Mouse (Mus musculus) layer of hippocampus, postnatal 36 days (tissue): ENCODE measurements around the gene Itgb1bp1. TPM values are rescaled to one million over a fixed set of nuclear protein-coding genes. Genes with fewer than 3 reads are reported as not detected.
A peak's percentile ranks its signal among the peaks of the same experiment; 100 is the strongest.

Experiments used
- DNase-seq, 2 experiments: peaks; one replicate each; pipeline ENCODE4 v3.0.0; 2022
- total RNA-seq, 2 experiments: library from RNA; stranded (reverse); gene quantifications; 2 replicates each; pipeline ENCODE4 v1.2.3; 2021

The Itgb1bp1 gene
- 10 to 100 TPM; 43.5 to 45.3 TPM for total RNA-seq

DNA sequence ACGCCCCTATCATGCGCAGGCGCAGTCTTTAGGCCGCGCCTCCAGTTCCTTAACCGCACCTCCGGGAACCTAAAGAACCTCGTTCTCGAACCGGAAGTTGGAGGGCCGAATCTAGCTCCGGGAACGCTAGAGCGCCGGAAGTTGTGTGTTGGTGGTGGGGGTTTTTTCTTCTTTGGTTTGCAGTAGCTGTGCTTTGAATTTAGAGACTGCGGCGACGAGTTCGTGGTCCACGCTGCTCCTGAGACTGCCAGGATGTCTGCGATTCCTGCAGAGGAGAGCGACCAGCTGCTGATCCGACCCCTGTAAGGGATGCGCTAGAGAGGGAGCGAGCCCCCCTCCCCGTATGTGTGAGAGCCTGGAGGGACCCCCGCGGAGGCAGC is at the start of gene Itgb1bp1:
TSS of gene Itgb1bp1 (minus strand) at position 42 of the 380 bp plus-strand sequence.
- peak; percentile 99 for DNase-seq

- peak; percentile 68 to 79 for DNase-seq
Measured at GRCm38 (mm10) chr12:21335869-21336268, 49.8 kb upstream of the Itgb1bp1 start.

DNA sequence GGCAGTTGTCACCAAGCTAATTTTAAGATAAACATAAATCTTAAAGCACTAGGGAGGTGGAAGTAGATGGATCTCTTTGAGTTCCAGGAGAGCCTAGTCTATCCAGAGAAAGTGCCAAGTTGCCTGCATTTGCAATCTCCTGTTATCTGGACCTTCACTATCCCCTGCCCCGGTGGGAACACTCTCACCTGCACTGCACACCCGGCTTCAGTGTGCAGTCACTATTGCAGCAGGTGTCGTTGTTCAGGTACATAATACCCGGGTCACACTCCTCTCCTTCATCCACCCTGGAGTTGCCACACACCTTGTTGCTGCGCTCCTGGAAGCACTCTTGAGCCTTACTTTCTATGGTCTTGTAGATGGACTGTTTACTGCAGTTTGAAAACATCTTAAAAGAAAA is 47.7 kb upstream of the Itgb1bp1 start:
- no peak for DNase-seq

- DNase-seq = no peak
Measured at GRCm38 (mm10) chr12:21333021-21333420, 46.9 kb upstream of the Itgb1bp1 start.

GRCm38 (mm10) chr12:21331711-21332110 is 45.6 kb upstream of the Itgb1bp1 start:
- no peak for DNase-seq

DNA sequence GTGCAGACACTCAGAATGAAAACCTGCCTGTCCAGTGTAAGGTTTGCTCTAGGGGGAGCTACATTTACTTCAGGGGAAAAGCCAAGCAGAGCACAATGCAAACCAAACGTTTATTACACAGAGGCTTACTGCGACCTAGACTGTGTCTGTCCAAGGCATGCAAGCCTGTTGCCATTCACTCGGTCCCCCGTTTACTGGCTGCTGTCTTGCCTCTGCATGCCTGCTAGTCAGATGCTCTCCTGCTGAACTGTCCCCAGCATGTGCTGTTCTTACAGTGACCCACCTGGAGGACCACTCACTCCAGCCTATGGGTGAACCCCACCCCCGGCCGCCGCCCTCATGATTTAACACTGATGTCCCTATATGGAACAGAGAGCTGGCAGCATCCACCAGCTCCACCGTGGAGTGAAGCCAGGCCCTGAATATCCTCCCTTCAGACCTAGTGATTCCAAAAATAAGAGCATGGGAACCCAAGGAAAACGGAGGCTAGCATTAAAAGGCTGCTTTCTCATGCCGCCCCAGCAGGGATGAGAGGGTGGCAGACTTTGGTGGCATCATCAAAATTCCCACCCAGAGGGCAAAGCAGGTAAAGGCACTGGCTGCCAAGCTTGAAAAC is 45.0 kb upstream of the Itgb1bp1 start:
- DNase-seq = no peak

DNA sequence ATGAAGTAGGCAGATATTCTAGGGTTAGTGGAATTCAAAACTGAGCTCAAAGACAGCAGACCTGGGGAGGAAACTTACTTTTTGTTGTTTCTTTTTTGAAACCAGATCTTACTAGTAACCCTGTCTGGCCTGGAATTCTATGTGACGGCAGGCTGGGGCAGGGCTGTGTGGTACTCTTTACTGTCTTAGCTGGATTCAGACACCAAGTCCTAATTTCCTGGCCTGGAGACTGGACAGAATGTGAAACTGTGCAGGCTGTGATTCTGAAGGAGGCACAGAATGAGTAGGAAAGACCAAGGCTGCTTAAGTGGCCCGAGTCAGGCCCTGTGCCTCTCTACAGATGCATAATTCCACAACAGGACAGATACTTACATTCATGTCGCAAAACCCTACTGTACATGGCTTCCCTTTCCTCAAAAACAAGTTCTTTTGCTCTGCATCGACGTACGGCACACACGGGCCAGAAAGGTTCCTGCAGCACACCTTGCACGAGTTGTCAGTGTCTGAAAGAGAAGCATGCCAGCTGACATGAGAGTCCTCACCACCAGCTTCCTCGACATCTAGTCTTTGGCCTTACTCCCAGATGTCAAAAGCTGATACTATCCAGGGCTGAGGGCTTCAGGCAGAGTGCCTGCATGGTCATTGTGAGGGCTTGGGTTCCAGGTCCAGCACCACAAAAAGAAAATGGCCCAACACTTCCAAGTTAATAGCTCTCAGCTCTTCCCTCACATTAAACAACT is 43.7 kb upstream of the Itgb1bp1 start:
- DNase-seq = no peak

DNA sequence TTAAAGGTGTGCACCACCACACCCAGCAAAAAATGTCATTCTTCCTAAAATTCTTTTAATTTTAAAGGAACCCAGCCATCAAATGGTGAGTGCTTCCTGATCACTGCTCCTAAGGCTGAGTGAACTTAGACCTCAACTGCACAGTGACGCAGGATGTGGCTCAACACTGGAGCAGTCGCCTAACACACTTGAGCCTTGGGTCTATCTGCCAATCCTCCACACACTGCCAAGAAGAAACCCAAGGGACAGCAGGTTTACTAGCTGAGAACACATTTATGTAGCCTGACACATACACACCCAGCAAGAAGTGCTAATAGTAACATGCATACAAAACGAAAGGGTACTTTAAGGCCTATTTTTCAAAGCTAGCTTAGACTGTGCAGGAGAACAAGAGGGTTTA is 40.2 kb upstream of the Itgb1bp1 start:
- no peak for DNase-seq

GRCm38 (mm10) chr12:21325266-21325665 is 39.2 kb upstream of the Itgb1bp1 start:
- DNase-seq = no peak

- no peak for DNase-seq
Measured at GRCm38 (mm10) chr12:21324101-21324500, 38.0 kb upstream of the Itgb1bp1 start.

DNA sequence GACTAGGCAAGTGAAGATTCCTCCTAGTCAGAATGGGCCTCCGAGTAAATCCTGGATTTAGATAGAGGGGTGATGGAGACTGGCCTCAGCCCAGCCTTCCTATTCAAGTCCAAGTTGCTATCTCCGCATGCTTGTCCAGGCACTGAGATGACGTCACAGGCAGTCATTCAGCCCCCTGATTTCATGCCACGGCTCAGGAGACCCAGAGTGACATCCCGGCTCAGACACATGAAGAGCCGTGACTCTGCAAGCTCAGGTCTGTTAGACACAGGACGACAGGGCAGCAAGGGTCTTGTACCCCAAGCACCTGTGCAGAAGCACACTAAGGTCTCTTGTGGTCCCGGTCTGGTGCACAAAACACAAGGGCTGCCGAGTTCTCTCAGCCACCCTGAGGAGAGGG is 36.8 kb upstream of the Itgb1bp1 start:
- DNase-seq = no peak

- no peak for DNase-seq
Measured at GRCm38 (mm10) chr12:21322296-21322695, 36.2 kb upstream of the Itgb1bp1 start.

DNA sequence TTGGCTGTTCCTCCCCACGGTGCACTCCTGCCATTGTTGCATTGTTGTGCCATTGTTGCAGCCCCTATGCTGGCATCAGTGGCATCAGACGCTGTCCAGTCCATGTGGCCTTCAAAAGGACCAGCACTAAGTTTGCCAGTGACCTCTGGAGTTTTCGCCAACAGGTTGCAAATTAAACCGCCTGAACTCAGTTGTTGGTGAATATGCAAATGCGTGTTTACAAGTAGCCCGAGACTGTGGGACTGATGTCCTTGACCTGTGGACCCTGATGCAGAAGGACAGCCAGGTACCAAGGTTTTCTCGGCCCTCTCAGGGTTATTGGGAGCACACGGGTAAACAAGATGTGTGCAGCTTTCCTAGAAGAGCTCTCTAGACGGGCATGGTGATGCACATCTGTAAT is 35.1 kb upstream of the Itgb1bp1 start:
- no peak for DNase-seq

DNA sequence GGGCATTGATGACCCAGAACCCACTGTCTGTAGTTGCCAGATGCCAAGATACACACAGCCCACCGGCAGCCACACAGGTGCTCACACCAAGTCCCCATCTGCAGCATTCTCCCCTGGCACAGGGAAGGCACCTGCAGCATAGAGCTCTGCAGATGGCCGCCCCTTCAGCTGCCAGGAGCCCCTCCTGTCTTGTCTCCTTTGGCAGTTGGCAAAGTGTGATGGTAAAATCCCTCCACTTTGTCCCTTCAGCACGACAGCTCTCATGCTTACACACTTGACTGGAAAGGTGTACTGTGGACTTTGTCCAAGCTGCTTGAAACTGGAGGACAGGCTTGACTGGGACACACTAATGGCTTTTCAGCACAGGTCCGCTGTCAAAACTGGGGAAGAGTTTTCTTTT is 34.2 kb upstream of the Itgb1bp1 start:
- DNase-seq = no peak

DNA sequence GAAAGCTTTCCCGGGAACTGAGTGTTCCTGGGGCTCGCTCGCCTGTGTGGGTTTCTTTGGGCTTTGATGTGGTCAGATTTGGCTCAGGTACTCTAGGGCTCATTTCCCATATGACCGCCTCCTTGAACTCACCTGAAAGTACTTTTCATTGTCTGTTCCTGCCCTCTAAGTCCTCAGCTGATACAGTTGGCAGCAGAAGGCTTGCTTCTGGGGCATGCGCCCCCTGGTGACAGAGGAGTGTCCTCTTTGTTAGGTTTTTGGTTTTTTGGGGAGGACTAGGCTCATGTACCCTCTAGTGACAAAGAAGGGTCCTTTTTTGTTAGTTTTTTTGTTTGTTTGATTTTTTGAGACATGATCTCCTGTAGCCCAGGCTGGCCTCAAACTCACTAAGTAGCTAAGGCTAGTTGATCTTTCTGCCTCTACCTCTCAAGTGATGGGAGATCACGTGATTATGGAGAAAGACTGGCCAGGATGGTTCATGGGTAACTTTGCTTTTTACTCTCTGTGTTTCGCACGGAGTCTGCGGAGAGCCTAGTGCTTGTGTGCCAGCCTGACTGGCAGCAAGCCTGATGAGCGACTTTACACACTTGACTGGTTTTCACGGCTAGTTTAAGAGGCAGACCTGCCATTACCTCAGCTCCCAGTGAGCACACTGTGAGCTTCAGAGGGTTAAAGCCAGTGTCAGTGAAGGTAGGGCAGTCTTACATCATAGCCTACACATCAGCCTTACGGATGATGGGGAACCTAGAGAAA is 32.2 kb upstream of the Itgb1bp1 start:
- DNase-seq = peak; percentile 34 to 55

GRCm38 (mm10) chr12:21316869-21317265 is 30.8 kb upstream of the Itgb1bp1 start:
- DNase-seq = peak; percentile 30 to 55

GRCm38 (mm10) chr12:21315923-21316868 is 30.1 kb upstream of the Itgb1bp1 start, which contains the start of gene Iah1:
Gene Iah1, plus strand, starts transcription at chr12:21316389.
- DNase-seq = peak; percentile 78 to 80

DNA sequence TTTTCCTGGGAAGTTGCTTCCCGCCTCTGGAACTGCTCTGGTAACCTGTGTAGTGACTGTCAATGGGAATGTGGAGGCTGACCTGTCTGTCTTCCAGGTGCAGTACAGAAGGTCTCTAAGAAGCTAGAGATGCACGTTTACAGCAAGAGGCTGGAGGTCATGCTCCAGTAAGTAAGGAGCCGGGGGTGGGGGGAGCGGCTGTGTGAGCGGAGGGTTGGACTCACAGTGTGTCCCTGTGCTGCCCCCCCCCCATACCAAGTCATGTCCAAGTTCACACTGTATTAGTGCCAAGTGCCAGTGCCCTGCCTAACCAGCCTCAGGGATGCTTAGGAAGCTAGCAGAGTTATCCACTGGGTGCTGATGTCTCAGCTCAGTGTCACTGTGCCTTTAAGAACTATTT is 26.1 kb upstream of the Itgb1bp1 start:
- no peak for DNase-seq

- DNase-seq = no peak
Measured at GRCm38 (mm10) chr12:21306721-21307120, 20.6 kb upstream of the Itgb1bp1 start.

DNA sequence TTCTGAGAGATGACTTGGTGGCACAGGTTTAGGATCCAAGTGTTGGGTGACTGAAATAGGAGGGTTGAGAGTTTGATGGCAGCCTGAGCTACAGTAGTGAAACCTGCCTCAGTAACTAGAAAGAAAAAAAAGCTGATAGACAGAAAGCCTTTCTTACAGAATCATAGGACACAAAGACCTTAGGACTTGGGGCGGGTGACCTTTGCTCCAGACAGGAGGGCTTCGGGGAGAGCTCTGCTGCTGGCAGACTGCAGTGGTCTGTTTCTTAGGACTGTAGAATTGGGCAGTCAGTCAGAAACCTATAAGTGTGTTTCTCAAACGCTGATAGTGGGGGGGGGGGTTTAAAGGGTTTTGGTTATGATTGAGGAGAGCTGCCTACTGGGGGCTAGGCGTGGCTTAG is 19.7 kb upstream of the Itgb1bp1 start:
- no peak for DNase-seq

- no peak for DNase-seq
Measured at GRCm38 (mm10) chr12:21302361-21302783, 16.3 kb upstream of the Itgb1bp1 start.

- DNase-seq = no peak
Measured at GRCm38 (mm10) chr12:21301932-21302331, 15.8 kb upstream of the Itgb1bp1 start.
